Mouse (Mus musculus) liver, embryonic 14.5 days (tissue): ENCODE measurements around the gene Skp1a.

Source experiments
- CTCF ChIP-seq: IDR thresholded peaks from 2 replicates; pipeline ENCODE4 v1.5.1; 2016; ENCODE audit warnings: antibody characterized with exemption, low read depth, control low read depth
- EP300 ChIP-seq: IDR thresholded peaks from 2 replicates; pipeline ENCODE4 v1.6.1; 2016; ENCODE audit warnings: antibody characterized with exemption, low read depth

GRCm38 (mm10) chr11:52262338-52262737 is 30.5 kb downstream of the Skp1a start:
- no peak for TF ChIP-seq CTCF
- no peak for TF ChIP-seq EP300
